Mouse (Mus musculus) erythroblast, embryonic 14.5 days (primary cell): ENCODE results near the gene Cyp4x1.

Experiments
- GATA1 ChIP-seq: IDR thresholded peaks from 2 replicates; pipeline ENCODE4 v1.6.1; 2012; ENCODE audit warnings: low read length, inconsistent platforms, mixed read lengths
- TAL1 ChIP-seq: IDR thresholded peaks from 3 replicates; pipeline ENCODE4 v1.6.1; 2012; ENCODE audit warnings: low read length, inconsistent platforms, mixed read lengths

DNA sequence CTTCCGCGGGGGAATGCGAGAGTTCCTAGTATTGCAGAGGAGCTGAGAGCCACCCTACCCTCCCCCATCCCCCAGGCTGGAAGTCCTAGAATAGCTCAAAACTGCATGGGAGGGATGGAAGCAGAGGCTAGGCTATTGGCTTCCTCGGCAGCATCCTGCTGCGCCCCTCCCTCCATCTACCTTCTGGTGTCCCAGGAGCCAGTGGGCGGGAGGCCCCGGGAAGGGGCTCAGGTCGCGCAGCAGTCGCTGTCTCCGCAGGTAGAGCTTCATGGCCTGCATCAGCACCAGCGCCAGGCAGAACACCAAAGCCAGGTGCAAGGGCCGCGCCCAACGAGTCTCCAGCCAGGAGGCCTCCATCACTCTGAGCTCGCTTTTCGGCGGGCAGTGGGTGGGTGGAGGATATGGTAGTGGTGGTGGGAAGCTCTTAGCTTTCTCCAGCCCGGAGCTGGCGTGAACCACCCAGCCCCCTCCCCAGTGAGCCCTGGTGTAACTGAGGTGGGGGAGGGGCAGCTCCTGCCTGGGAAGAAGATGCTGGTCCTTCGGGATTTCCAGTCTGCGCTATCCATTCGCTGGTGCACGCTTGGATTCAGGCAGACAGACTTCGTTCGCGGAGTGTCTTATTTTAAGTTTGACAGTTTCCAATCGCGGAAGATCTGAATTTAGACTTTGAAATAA, at the start of gene Cyp4x1:
- no peak for TF ChIP-seq GATA1
- no peak for TF ChIP-seq TAL1
